Mouse (Mus musculus): ENCODE results near the gene Arr3.

Gene Arr3

GRCm38 (mm10) chrX:100605314-100605713 is at the start of gene Arr3:
Gene Arr3, plus strand, starts transcription at chrX:100605497.
- no peak for DNase-seq (ENCODE audit: low read depth)

- DNase-seq (ENCODE audit: low read depth), result no peak
Measured at GRCm38 (mm10) chrX:100556026-100556425, 49.3 kb upstream of the Arr3 start.

- DNase-seq (ENCODE audit: low read depth), result no peak
Measured at GRCm38 (mm10) chrX:100565696-100566095, 39.6 kb upstream of the Arr3 start.

- no peak for DNase-seq (ENCODE audit: low read depth)
Measured at GRCm38 (mm10) chrX:100571951-100572350, 33.3 kb upstream of the Arr3 start, which contains the start of gene Awat1. Gene Awat1, plus strand, starts transcription at chrX:100572251.

GRCm38 (mm10) chrX:100594791-100595190 is 10.5 kb upstream of the Arr3 start, which contains the start of gene P2ry4:
Gene P2ry4, minus strand, starts transcription at chrX:100594869.
- no peak for DNase-seq (ENCODE audit: low read depth)

- DNase-seq (ENCODE audit: low read depth), result no peak
Measured at GRCm38 (mm10) chrX:100597439-100597838, 7.9 kb upstream of the Arr3 start.

GRCm38 (mm10) chrX:100599755-100600154 is 5.5 kb upstream of the Arr3 start:
- DNase-seq (ENCODE audit: low read depth), result no peak

- DNase-seq (ENCODE audit: low read depth), result no peak
Measured at GRCm38 (mm10) chrX:100618488-100618887, 13.2 kb downstream of the Arr3 start.

GRCm38 (mm10) chrX:100621366-100621765 is 16.1 kb downstream of the Arr3 start:
- DNase-seq (ENCODE audit: low read depth), result no peak

GRCm38 (mm10) chrX:100624242-100624641 is 18.9 kb downstream of the Arr3 start:
- no peak for DNase-seq (ENCODE audit: low read depth)

GRCm38 (mm10) chrX:100625146-100625545 is 19.8 kb downstream of the Arr3 start:
- peak; percentile 18 for DNase-seq (ENCODE audit: low read depth)

- no peak for DNase-seq (ENCODE audit: low read depth)
Measured at GRCm38 (mm10) chrX:100625546-100625801, 20.2 kb downstream of the Arr3 start, which contains the start of gene Kif4. Gene Kif4, plus strand, starts transcription at chrX:100625737.

- DNase-seq (ENCODE audit: low read depth), result peak; percentile 90
Measured at GRCm38 (mm10) chrX:100625802-100626793, 20.8 kb downstream of the Arr3 start, which contains the start of gene Pdzd11. Gene Pdzd11, minus strand, starts transcription at chrX:100626568.

- no peak for DNase-seq (ENCODE audit: low read depth)
Measured at GRCm38 (mm10) chrX:100629076-100629475, 23.8 kb downstream of the Arr3 start.

- no peak for DNase-seq (ENCODE audit: low read depth)
Measured at GRCm38 (mm10) chrX:100638477-100638876, 33.2 kb downstream of the Arr3 start.

GRCm38 (mm10) chrX:100652848-100653247 is 47.6 kb downstream of the Arr3 start:
- peak; percentile 1 for DNase-seq (ENCODE audit: low read depth)

GRCm38 (mm10) chrX:100664825-100665224 is 59.5 kb downstream of the Arr3 start:
- DNase-seq (ENCODE audit: low read depth), result no peak

Measured in naive thymus-derived CD4-positive, alpha-beta T cell, adult 2 months (primary cell).